Mouse (Mus musculus) myocyte (in vitro differentiated cells): ENCODE results near the gene Arx. TPM values are rescaled to one million over a fixed set of nuclear protein-coding genes. Genes with fewer than 3 reads are reported as not detected.

Source experiments
- H3K27me3 ChIP-seq: one replicate; pipeline ENCODE4 v1.6.1; 2011; ENCODE audit not compliant: control insufficient read depth, insufficient read depth, insufficient read length
- H3K36me3 ChIP-seq: one replicate; pipeline ENCODE4 v1.6.1; 2011; ENCODE audit not compliant: control insufficient read depth, insufficient read depth
- H3K4me2 ChIP-seq: one replicate; pipeline ENCODE4 v1.6.1; 2011; ENCODE audit warnings: low read depth, control low read depth
- H3K4me3 ChIP-seq: one replicate; pipeline ENCODE4 v1.5.1; 2011; ENCODE audit warnings: mild to moderate bottlenecking, control low read depth, moderate library complexity
- H3K79me2 ChIP-seq: one replicate; pipeline ENCODE4 v1.6.1; 2011; ENCODE audit not compliant: control insufficient read depth, insufficient read depth
- H3ac ChIP-seq: one replicate; pipeline ENCODE4 v1.6.1; 2011; ENCODE audit not compliant: control insufficient read depth, insufficient read length
- CEBPB ChIP-seq: IDR thresholded peaks from 2 replicates; pipeline ENCODE4 v1.6.1; 2011; ENCODE audit warnings: mild to moderate bottlenecking, moderate library complexity; ENCODE audit not compliant: poor library complexity, insufficient read depth, severe bottlenecking
- E2F4 ChIP-seq: IDR thresholded peaks from one replicate; pipeline ENCODE4 v1.6.1; 2011; ENCODE audit warnings: mild to moderate bottlenecking, control low read depth, moderate library complexity; ENCODE audit not compliant: insufficient read depth
- MAX ChIP-seq: IDR thresholded peaks from one replicate; pipeline ENCODE4 v1.6.1; 2011; ENCODE audit warnings: low read depth, mild to moderate bottlenecking, control low read depth
- MYOD1 ChIP-seq, 3 experiments: IDR thresholded peaks; one replicate each; pipeline ENCODE4 v1.6.1; 2011; ENCODE audit warnings: control low read depth in 2 of 3, low read depth in 2 of 3, mild to moderate bottlenecking in 2 of 3, moderate library complexity in 1 of 3; ENCODE audit not compliant: insufficient read length in 2 of 3, control insufficient read depth in 1 of 3
- MYOG ChIP-seq, 3 experiments: IDR thresholded peaks; one replicate each; pipeline ENCODE4 v1.6.1; 2011; ENCODE audit warnings: control low read depth in 2 of 3, low read depth in 2 of 3, mild to moderate bottlenecking in 2 of 3; ENCODE audit not compliant: insufficient read length in 2 of 3, control insufficient read depth in 1 of 3, insufficient read depth in 1 of 3
- POLR2A ChIP-seq: IDR thresholded peaks from one replicate; pipeline ENCODE4 v1.6.1; 2011; ENCODE audit warnings: low read depth, mild to moderate bottlenecking, control low read depth, moderate library complexity; ENCODE audit not compliant: insufficient read length
- POLR2AphosphoS2 ChIP-seq: IDR thresholded peaks from one replicate; pipeline ENCODE4 v1.6.1; 2011; ENCODE audit warnings: low read depth, control low read depth; ENCODE audit not compliant: insufficient read length
- REST ChIP-seq: IDR thresholded peaks from one replicate; pipeline ENCODE4 v1.6.1; 2011; ENCODE audit warnings: mild to moderate bottlenecking, control low read depth, moderate library complexity; ENCODE audit not compliant: insufficient read depth, insufficient read length
- SRF ChIP-seq: IDR thresholded peaks from one replicate; pipeline ENCODE4 v1.6.1; 2011; ENCODE audit warnings: low read depth; ENCODE audit not compliant: control insufficient read depth, insufficient read length
- TCF12 ChIP-seq: IDR thresholded peaks from one replicate; pipeline ENCODE4 v1.6.1; 2011; ENCODE audit warnings: mild to moderate bottlenecking, control low read depth; ENCODE audit not compliant: poor library complexity, insufficient read depth, severe bottlenecking
- TCF3 ChIP-seq: IDR thresholded peaks from one replicate; pipeline ENCODE4 v1.6.1; 2011; ENCODE audit warnings: low read depth, control low read depth; ENCODE audit not compliant: insufficient read length
- USF1 ChIP-seq: IDR thresholded peaks from one replicate; pipeline ENCODE4 v1.6.1; 2011; ENCODE audit warnings: low read depth, mild to moderate bottlenecking, control low read depth, moderate library complexity
- polyA plus RNA-seq: library from polyadenylated mRNA; unstranded; fragments of >200 nt; fragmentation: generic; extraction: Trizol; gene quantifications from one replicate; pipeline ENCODE4 v1.2.1, GENCODE M21; 2012; ENCODE audit warnings: missing spikeins

The Arx gene
- polyA plus RNA-seq, 1 experiment = 6.5 TPM

GRCm38 (mm10) chrX:93292031-93292430, 5.8 kb downstream of the Arx start:
- H3K27me3 ChIP-seq = peaks cover 34% of the 10 kb centered on the region
- TF ChIP-seq MYOG (IDR thresholded peaks at IDR 0.05; ENCODE audit: control insufficient read depth in 1 of 3, insufficient read depth in 1 of 3, insufficient read length in 2 of 3, low read depth in 2 of 3) (no peak), TCF3 (no peak), MYOD1 (IDR thresholded peaks at IDR 0.05; ENCODE audit: control insufficient read depth in 1 of 3, insufficient read length in 2 of 3, low read depth in 2 of 3) (no peak), USF1 (no peak), POLR2A (no peak), E2F4 (no peak), MAX (no peak), SRF (no peak), TCF12 (no peak), REST (no peak), CEBPB (no peak), POLR2AphosphoS2 (no peak)
- H3K36me3 ChIP-seq = no peaks in the 10 kb centered on the region
- H3ac ChIP-seq = no peak overlapping the region
- H3K79me2 ChIP-seq = no peaks in the 10 kb centered on the region
- no peak overlapping the region for H3K4me3 ChIP-seq
- H3K4me2 ChIP-seq = no peak overlapping the region

- Histone ChIP-seq H3K4me2 (peak overlapping the region; percentile 12), H3ac (no peak overlapping the region), H3K79me2 (no peaks in the 10 kb centered on the region), H3K36me3 (no peaks in the 10 kb centered on the region), H3K4me3 (no peak overlapping the region), H3K27me3 (peaks cover 28% of the 10 kb centered on the region)
- TF ChIP-seq REST (no peak), MYOD1 (IDR thresholded peaks at IDR 0.05; ENCODE audit: control insufficient read depth in 1 of 3, insufficient read length in 2 of 3, low read depth in 2 of 3) (peak in 1 of 3 experiments; percentile 11)
Observed at GRCm38 (mm10) chrX:93294736-93295490, 8.7 kb downstream of the Arx start.

- TF ChIP-seq CEBPB = no peak
- TF ChIP-seq POLR2A = no peak
- no peak for TF ChIP-seq REST
- TF ChIP-seq MAX = no peak
- TF ChIP-seq MYOG (IDR thresholded peaks at IDR 0.05; ENCODE audit: control insufficient read depth in 1 of 3, insufficient read depth in 1 of 3, insufficient read length in 2 of 3, low read depth in 2 of 3) = no peak
- no peak for TF ChIP-seq TCF3
- no peak for TF ChIP-seq SRF
- Histone ChIP-seq H3K36me3 (no peaks in the 10 kb centered on the region), H3K27me3 (peaks cover 28% of the 10 kb centered on the region), H3K79me2 (no peaks in the 10 kb centered on the region), H3K4me2 (no peak overlapping the region), H3K4me3 (no peak overlapping the region), H3ac (no peak overlapping the region)
Observed at GRCm38 (mm10) chrX:93295819-93296218, 9.6 kb downstream of the Arx start.

- Histone ChIP-seq H3K4me3 (no peak overlapping the region), H3K27me3 (peaks cover 28% of the 10 kb centered on the region), H3K79me2 (no peaks in the 10 kb centered on the region), H3K36me3 (no peaks in the 10 kb centered on the region), H3K4me2 (no peak overlapping the region), H3ac (no peak overlapping the region)
- TF ChIP-seq E2F4 (no peak), SRF (no peak), TCF12 (no peak), MYOD1 (IDR thresholded peaks at IDR 0.05; ENCODE audit: control insufficient read depth in 1 of 3, insufficient read length in 2 of 3, low read depth in 2 of 3) (peak in 2 of 3 experiments; percentile 44 to 63), POLR2AphosphoS2 (no peak), MYOG (IDR thresholded peaks at IDR 0.05; ENCODE audit: control insufficient read depth in 1 of 3, insufficient read depth in 1 of 3, insufficient read length in 2 of 3, low read depth in 2 of 3) (peak in 2 of 3 experiments; percentile 65 to 71), REST (no peak), MAX (no peak), USF1 (no peak), CEBPB (no peak)
Observed at GRCm38 (mm10) chrX:93297001-93297441, 10.8 kb downstream of the Arx start.

- TF ChIP-seq MAX = no peak
- no peak for TF ChIP-seq TCF3
- no peak for TF ChIP-seq USF1
- TF ChIP-seq MYOD1 (IDR thresholded peaks at IDR 0.05; ENCODE audit: control insufficient read depth in 1 of 3, insufficient read length in 2 of 3, low read depth in 2 of 3) = no peak
- TF ChIP-seq MYOG (IDR thresholded peaks at IDR 0.05; ENCODE audit: control insufficient read depth in 1 of 3, insufficient read depth in 1 of 3, insufficient read length in 2 of 3, low read depth in 2 of 3) = no peak
- no peak for TF ChIP-seq CEBPB
- TF ChIP-seq TCF12 = no peak
- TF ChIP-seq POLR2A = no peak
- no peak for TF ChIP-seq E2F4
- no peak for TF ChIP-seq POLR2AphosphoS2
- no peak for TF ChIP-seq SRF
- no peak for TF ChIP-seq REST
- H3K4me2 ChIP-seq = no peak overlapping the region
- H3K36me3 ChIP-seq = no peaks in the 10 kb centered on the region
- H3K79me2 ChIP-seq = no peaks in the 10 kb centered on the region
- no peak overlapping the region for H3ac ChIP-seq
- peaks cover 22% of the 10 kb centered on the region for H3K27me3 ChIP-seq
- no peak overlapping the region for H3K4me3 ChIP-seq
Observed at GRCm38 (mm10) chrX:93299046-93299626, 12.9 kb downstream of the Arx start.
